Mouse (Mus musculus): ENCODE results near the gene Cacna1c. TPM values are rescaled to one million over a fixed set of nuclear protein-coding genes. Genes with fewer than 3 reads are reported as not detected.

Gene Cacna1c
- polyA plus RNA-seq, 1 experiment from 2014 or later = 2.3 TPM

DNA sequence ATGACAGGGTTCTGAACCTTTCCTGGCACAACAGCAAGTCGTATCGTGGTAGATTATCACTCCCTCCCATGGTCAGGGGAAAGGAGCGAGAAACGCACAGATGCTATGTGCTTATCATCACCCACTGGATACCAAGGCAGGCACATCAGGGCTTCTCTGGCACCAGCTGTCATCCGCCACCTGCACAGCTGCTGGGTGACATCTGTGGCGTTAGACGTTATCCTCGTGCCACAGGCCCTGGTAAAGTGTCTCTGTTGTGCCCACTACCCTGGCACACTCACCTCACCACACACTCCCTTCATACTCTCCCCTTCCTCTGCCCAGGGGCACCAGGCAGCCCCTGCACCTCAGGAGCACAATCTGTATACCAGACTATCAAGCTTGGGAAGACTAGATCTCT lies 137.8 kb downstream of the Cacna1c start:
- Histone ChIP-seq H3K4me3 (ENCODE audit: low read depth, low read length) (no peak overlapping the region), H3K27me3 (ENCODE audit: control insufficient read depth, insufficient read depth, low read length) (no peaks in the 10 kb centered on the region), H3K4me2 (replicated peaks; ENCODE audit: low read depth) (no peak overlapping the region), H3K9me3 (ENCODE audit: control insufficient read depth, low read length) (no peaks in the 10 kb centered on the region), H3K36me3 (ENCODE audit: control insufficient read depth, insufficient read depth, low read length) (no peaks in the 10 kb centered on the region), H3K27ac (replicated peaks) (no peak overlapping the region), H3K9ac (ENCODE audit: low read length) (no peak overlapping the region), H3K4me1 (replicated peaks; ENCODE audit: control insufficient read depth, insufficient read depth) (no peaks in the 10 kb centered on the region)
- TF ChIP-seq CTCF (IDR thresholded peaks at IDR 0.05; ENCODE audit: low read depth) (no peak), EP300 (optimal IDR thresholded peaks at IDR 0.05) (no peak)
- DNase-seq (ENCODE audit: low spot score) (no peak), ATAC-seq (ENCODE audit: low FRiP score, low TSS enrichment) (no peak)
- WGBS = 83% methylated on average over 8 of the region's 8 CpGs

DNA sequence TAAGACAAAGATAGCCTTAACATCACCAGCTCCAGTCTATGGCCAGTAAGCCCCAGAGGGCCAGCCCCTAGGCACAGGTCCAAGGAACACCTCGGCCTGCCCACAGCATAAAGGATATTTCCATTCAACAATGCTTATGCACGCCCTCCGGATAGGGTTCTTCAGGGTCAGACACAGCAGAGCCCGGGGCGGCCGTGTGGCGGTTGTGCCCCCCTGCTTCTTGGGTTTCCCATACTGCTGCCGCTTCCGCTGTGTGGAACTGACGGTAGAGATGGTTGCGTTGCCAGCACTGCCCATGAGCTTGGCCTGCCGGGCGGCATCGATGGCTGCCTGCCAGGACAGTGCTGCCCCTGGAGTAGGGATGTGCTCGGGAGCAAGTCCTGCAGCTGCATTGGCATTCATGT lies 139.1 kb downstream of the Cacna1c start:
- Histone ChIP-seq H3K4me1 (replicated peaks; ENCODE audit: control insufficient read depth, insufficient read depth) (no peaks in the 10 kb centered on the region), H3K9ac (ENCODE audit: low read length) (no peak overlapping the region), H3K4me3 (ENCODE audit: low read depth, low read length) (no peak overlapping the region), H3K27ac (replicated peaks) (no peak overlapping the region), H3K36me3 (ENCODE audit: control insufficient read depth, insufficient read depth, low read length) (no peaks in the 10 kb centered on the region), H3K27me3 (ENCODE audit: control insufficient read depth, insufficient read depth, low read length) (no peaks in the 10 kb centered on the region), H3K4me2 (replicated peaks; ENCODE audit: low read depth) (no peak overlapping the region), H3K9me3 (ENCODE audit: control insufficient read depth, low read length) (no peaks in the 10 kb centered on the region)
- TF ChIP-seq CTCF (IDR thresholded peaks at IDR 0.05; ENCODE audit: low read depth) (no peak), EP300 (optimal IDR thresholded peaks at IDR 0.05) (no peak)
- DNase-seq (ENCODE audit: low spot score) (peak; percentile 19), ATAC-seq (ENCODE audit: low FRiP score, low TSS enrichment) (no peak; the same call in 1 of the 2 replicates)
- 73% methylated on average over 15 of the region's 15 CpGs for WGBS

DNA sequence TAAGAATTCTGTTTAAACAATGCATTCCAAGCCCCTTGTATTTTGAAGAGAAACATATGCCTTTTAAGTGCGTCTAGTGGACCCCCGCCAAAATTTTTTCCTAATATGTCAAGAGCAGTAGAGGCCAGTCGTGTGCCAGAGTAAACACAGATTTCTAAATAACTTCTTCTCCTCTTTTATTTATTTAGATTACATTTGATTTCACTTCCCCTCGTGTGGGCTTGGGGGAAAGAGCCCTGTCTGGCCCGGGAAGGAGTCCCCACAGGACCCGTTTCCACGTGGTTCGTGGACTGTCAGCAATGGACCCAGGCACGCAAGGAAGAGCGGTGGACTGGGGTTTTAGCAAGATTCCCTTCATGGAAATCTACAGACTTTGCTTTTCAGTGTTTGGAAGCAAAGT lies 143.4 kb downstream of the Cacna1c start:
- Histone ChIP-seq H3K4me1 (replicated peaks; ENCODE audit: control insufficient read depth, insufficient read depth) (no peaks in the 10 kb centered on the region), H3K9me3 (ENCODE audit: control insufficient read depth, low read length) (no peaks in the 10 kb centered on the region), H3K4me3 (ENCODE audit: low read depth, low read length) (no peak overlapping the region), H3K27me3 (ENCODE audit: control insufficient read depth, insufficient read depth, low read length) (no peaks in the 10 kb centered on the region), H3K36me3 (ENCODE audit: control insufficient read depth, insufficient read depth, low read length) (no peaks in the 10 kb centered on the region), H3K4me2 (replicated peaks; ENCODE audit: low read depth) (peak overlapping the region; percentile 27; the same call in 1 of the 2 replicates), H3K9ac (ENCODE audit: low read length) (no peak overlapping the region), H3K27ac (replicated peaks) (peak overlapping the region; percentile 72; the same call in 1 of the 2 replicates)
- 27% methylated on average over 10 of the region's 10 CpGs for WGBS
- DNase-seq (ENCODE audit: low spot score) (no peak), ATAC-seq (ENCODE audit: low FRiP score, low TSS enrichment) (peak; percentile 43; the same call in 1 of the 2 replicates)
- TF ChIP-seq CTCF (IDR thresholded peaks at IDR 0.05; ENCODE audit: low read depth) (no peak), EP300 (optimal IDR thresholded peaks at IDR 0.05) (peak; percentile 70)

DNA sequence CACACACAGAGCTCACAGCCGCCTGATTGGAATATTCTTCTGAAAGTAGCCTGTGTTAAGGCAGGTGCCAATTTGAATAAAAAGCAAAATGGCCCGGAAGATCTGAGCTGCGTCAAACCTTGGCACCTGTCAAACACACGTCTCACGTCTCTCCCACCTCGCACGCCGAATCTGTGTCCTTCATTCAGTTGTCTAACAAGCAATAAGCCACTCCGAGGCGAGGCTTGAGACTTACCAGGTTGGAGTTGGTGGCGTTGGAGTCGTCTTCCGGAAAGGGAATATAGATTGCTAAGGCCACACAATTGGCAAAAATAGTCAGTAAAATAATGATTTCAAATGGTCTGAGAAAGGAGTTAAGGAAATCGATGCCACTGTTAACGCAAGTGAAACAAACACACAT lies 143.9 kb downstream of the Cacna1c start:
- TF ChIP-seq CTCF (IDR thresholded peaks at IDR 0.05; ENCODE audit: low read depth) (no peak), EP300 (optimal IDR thresholded peaks at IDR 0.05) (no peak)
- H3K9me3 ChIP-seq (ENCODE audit: control insufficient read depth, low read length) = no peaks in the 10 kb centered on the region
- WGBS = 51% methylated on average over 15 of the region's 15 CpGs
- ATAC-seq (ENCODE audit: low FRiP score, low TSS enrichment) = no peak
- peak overlapping the region; percentile 67 for H3K27ac ChIP-seq (replicated peaks)
- H3K9ac ChIP-seq (ENCODE audit: low read length) = no peak overlapping the region
- H3K4me1 ChIP-seq (replicated peaks; ENCODE audit: control insufficient read depth, insufficient read depth) = no peaks in the 10 kb centered on the region
- DNase-seq (ENCODE audit: low spot score) = no peak
- H3K4me3 ChIP-seq (ENCODE audit: low read depth, low read length) = no peak overlapping the region
- H3K36me3 ChIP-seq (ENCODE audit: control insufficient read depth, insufficient read depth, low read length) = no peaks in the 10 kb centered on the region
- peak overlapping the region; percentile 27; the same call in 1 of the 2 replicates for H3K4me2 ChIP-seq (replicated peaks; ENCODE audit: low read depth)
- H3K27me3 ChIP-seq (ENCODE audit: control insufficient read depth, insufficient read depth, low read length) = no peaks in the 10 kb centered on the region

DNA sequence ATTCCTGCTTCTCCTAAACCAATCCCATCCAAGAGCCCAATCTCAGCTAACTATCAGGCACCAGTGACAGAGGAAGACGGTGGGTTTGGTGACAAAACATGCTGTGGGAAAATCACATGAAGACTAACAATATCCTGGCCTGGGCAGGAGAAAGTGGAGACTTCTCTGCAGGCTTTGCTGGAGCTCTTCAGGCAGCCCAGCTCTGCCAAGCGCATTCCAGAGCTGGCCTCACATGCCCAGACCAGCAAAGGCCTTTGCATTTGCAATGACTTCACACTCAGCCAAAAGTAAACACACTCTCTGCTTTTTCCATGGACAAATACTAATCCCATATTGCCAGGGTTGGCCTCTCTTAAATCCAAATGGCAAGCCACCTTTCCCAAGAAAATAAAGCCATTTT lies 144.5 kb downstream of the Cacna1c start:
- Histone ChIP-seq H3K9ac (ENCODE audit: low read length) (no peak overlapping the region), H3K9me3 (ENCODE audit: control insufficient read depth, low read length) (no peaks in the 10 kb centered on the region), H3K27me3 (ENCODE audit: control insufficient read depth, insufficient read depth, low read length) (no peaks in the 10 kb centered on the region), H3K4me2 (replicated peaks; ENCODE audit: low read depth) (no peak overlapping the region), H3K4me3 (ENCODE audit: low read depth, low read length) (no peak overlapping the region), H3K36me3 (ENCODE audit: control insufficient read depth, insufficient read depth, low read length) (no peaks in the 10 kb centered on the region), H3K27ac (replicated peaks) (no peak overlapping the region), H3K4me1 (replicated peaks; ENCODE audit: control insufficient read depth, insufficient read depth) (no peaks in the 10 kb centered on the region)
- no peak for DNase-seq (ENCODE audit: low spot score)
- TF ChIP-seq CTCF (IDR thresholded peaks at IDR 0.05; ENCODE audit: low read depth) (no peak), EP300 (optimal IDR thresholded peaks at IDR 0.05) (no peak)
- 55% methylated on average over 2 of the region's 2 CpGs for WGBS
- 0 out of 2 replicates have a peak, but pooled peaks have one; percentile 43 for ATAC-seq (ENCODE audit: low FRiP score, low TSS enrichment)

DNA sequence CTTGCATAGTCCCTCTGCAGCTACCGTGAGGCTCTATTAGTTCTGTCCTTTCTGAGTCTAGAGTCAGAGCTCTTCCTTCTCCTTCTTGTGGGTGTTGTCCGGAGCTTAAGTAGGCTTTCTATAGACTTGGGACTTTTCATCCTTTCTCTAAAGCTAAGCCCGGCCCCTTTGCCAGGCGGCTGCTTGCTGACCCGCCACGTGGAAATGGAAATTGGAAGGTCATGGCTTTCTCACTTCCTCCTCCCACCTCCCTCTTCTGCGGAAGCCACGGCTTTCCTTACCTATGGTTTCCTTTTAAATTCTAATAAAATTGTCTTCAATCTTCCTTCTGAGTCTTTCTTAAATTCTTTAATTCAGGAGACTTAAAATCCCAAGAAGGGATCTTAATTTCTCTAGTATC lies 148.9 kb downstream of the Cacna1c start:
- ATAC-seq (ENCODE audit: low FRiP score, low TSS enrichment) (no peak), DNase-seq (ENCODE audit: low spot score) (no peak)
- no peaks in the 10 kb centered on the region for H3K27me3 ChIP-seq (ENCODE audit: control insufficient read depth, insufficient read depth, low read length)
- no peak overlapping the region for H3K4me3 ChIP-seq (ENCODE audit: low read depth, low read length)
- no peaks in the 10 kb centered on the region for H3K9me3 ChIP-seq (ENCODE audit: control insufficient read depth, low read length)
- 60% methylated on average over 8 of the region's 8 CpGs for WGBS
- H3K4me1 ChIP-seq (replicated peaks; ENCODE audit: control insufficient read depth, insufficient read depth) = no peaks in the 10 kb centered on the region
- H3K9ac ChIP-seq (ENCODE audit: low read length) = no peak overlapping the region
- H3K36me3 ChIP-seq (ENCODE audit: control insufficient read depth, insufficient read depth, low read length) = no peaks in the 10 kb centered on the region
- no peak overlapping the region for H3K27ac ChIP-seq (replicated peaks)
- TF ChIP-seq CTCF (IDR thresholded peaks at IDR 0.05; ENCODE audit: low read depth) (no peak), EP300 (optimal IDR thresholded peaks at IDR 0.05) (no peak)
- no peak overlapping the region for H3K4me2 ChIP-seq (replicated peaks; ENCODE audit: low read depth)
